Mouse (Mus musculus): ENCODE measurements around the gene Ptpro. TPM values are rescaled to one million over a fixed set of nuclear protein-coding genes. Genes with fewer than 3 reads are reported as not detected.

Gene Ptpro
- polyA plus RNA-seq, 1 experiment: 6.6 TPM

GRCm38 (mm10) chr6:137327718-137328117 is 75.6 kb downstream of the Ptpro start:
- no peak overlapping the region for H3K4me3 ChIP-seq (replicated peaks; ENCODE audit: insufficient read depth, low read depth, low read length)
- DNase-seq: no peak
- no peak overlapping the region for H3K27ac ChIP-seq (ENCODE audit: insufficient read depth, low read length)
- H3K4me1 ChIP-seq (ENCODE audit: control insufficient read depth, insufficient read depth, low read length): no peaks in the 10 kb centered on the region
- H3K27me3 ChIP-seq (ENCODE audit: control insufficient read depth, insufficient read depth, low read length): no peaks in the 10 kb centered on the region
- 57% methylated on average over 9 of the region's 9 CpGs for WGBS
- TF ChIP-seq CTCF (IDR thresholded peaks at IDR 0.05; ENCODE audit: borderline replicate concordance, insufficient read depth, low read depth, low read length) (no peak), POLR2A (IDR thresholded peaks at IDR 0.05; ENCODE audit: borderline replicate concordance, insufficient read depth, low read length) (no peak)

- H3K27me3 ChIP-seq (ENCODE audit: control insufficient read depth, insufficient read depth, low read length): no peaks in the 10 kb centered on the region
- TF ChIP-seq CTCF (IDR thresholded peaks at IDR 0.05; ENCODE audit: borderline replicate concordance, insufficient read depth, low read depth, low read length): no peak
- TF ChIP-seq POLR2A (IDR thresholded peaks at IDR 0.05; ENCODE audit: borderline replicate concordance, insufficient read depth, low read length): no peak
- H3K27ac ChIP-seq (ENCODE audit: insufficient read depth, low read length): no peak overlapping the region
- H3K4me1 ChIP-seq (ENCODE audit: control insufficient read depth, insufficient read depth, low read length): no peaks in the 10 kb centered on the region
- WGBS: 65% methylated on average over 4 of the region's 4 CpGs
- H3K4me3 ChIP-seq (replicated peaks; ENCODE audit: insufficient read depth, low read depth, low read length): no peak overlapping the region
- no peak for DNase-seq
These were observed 76.1 kb downstream of the Ptpro start for GRCm38 (mm10) chr6:137328228-137328627.

DNA sequence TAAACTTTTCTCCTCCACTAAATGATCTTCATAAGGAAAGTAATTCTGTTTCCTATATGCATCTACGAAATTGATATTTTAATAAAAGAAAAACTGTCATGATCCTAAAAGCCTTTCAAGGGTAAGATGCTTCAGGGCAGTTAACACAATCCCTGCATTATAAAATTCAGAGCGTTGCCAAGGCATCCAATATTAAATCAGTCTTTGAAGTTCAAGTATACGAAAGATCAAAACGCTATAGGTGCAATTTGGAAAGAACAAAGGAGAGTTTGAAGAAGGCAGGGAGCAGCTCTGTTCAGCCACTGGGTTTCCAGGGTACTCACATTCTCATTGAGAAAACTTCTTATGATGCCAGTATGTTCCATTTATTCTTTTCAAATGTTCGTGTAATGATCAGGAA is 78.7 kb downstream of the Ptpro start:
- TF ChIP-seq CTCF (IDR thresholded peaks at IDR 0.05; ENCODE audit: borderline replicate concordance, insufficient read depth, low read depth, low read length): no peak
- no peak for TF ChIP-seq POLR2A (IDR thresholded peaks at IDR 0.05; ENCODE audit: borderline replicate concordance, insufficient read depth, low read length)
- Histone ChIP-seq H3K4me1 (ENCODE audit: control insufficient read depth, insufficient read depth, low read length) (no peaks in the 10 kb centered on the region), H3K27me3 (ENCODE audit: control insufficient read depth, insufficient read depth, low read length) (no peaks in the 10 kb centered on the region), H3K4me3 (replicated peaks; ENCODE audit: insufficient read depth, low read depth, low read length) (no peak overlapping the region), H3K27ac (ENCODE audit: insufficient read depth, low read length) (no peak overlapping the region)
- WGBS: 87% methylated on average over 5 of the region's 5 CpGs
- no peak for DNase-seq

DNA sequence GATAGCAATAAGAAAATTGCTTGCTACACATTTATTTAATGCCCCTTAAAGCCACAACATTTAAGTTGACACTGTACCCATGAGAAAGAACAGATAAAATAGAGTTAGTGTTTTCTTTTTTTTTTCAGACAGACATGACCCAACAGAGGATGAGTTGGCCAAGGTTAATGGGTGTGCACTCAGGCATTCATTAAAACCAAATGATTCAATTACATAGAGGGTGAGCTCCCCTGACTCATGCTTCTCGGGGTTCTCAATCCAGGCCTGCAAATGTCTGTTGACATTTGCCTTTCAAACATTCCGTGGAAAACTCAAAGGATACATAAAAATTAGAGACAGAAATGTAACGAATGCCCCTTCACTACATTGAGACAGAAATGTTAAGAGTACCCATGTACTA is 79.7 kb downstream of the Ptpro start:
- H3K4me3 ChIP-seq (replicated peaks; ENCODE audit: insufficient read depth, low read depth, low read length): no peak overlapping the region
- TF ChIP-seq CTCF (IDR thresholded peaks at IDR 0.05; ENCODE audit: borderline replicate concordance, insufficient read depth, low read depth, low read length) (no peak), POLR2A (IDR thresholded peaks at IDR 0.05; ENCODE audit: borderline replicate concordance, insufficient read depth, low read length) (no peak)
- no peak for DNase-seq
- H3K27ac ChIP-seq (ENCODE audit: insufficient read depth, low read length): no peak overlapping the region
- 75% methylated on average over 3 of the region's 3 CpGs for WGBS
- no peaks in the 10 kb centered on the region for H3K27me3 ChIP-seq (ENCODE audit: control insufficient read depth, insufficient read depth, low read length)
- H3K4me1 ChIP-seq (ENCODE audit: control insufficient read depth, insufficient read depth, low read length): no peaks in the 10 kb centered on the region

DNA sequence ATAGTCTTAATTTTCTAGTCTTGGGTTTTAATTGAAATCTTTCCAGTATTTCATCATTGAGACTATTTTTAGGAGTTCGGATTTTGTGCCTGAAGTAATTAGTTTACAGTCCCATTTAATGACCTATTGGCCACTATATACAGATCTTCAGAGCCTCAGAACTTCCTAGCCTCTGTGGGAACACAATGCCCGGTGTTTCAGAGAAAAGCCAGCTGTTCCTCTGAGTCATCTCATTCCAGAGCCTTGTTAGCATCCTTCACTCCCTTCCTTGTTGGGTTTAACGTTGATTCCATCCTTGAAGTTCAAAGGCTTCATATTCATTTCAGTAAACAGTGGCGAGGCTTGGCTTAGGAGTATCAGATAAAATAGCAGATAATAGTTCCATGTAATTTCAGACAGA is 87.0 kb downstream of the Ptpro start:
- no peak for TF ChIP-seq POLR2A (IDR thresholded peaks at IDR 0.05; ENCODE audit: borderline replicate concordance, insufficient read depth, low read length)
- no peak for TF ChIP-seq CTCF (IDR thresholded peaks at IDR 0.05; ENCODE audit: borderline replicate concordance, insufficient read depth, low read depth, low read length)
- WGBS: 78% methylated on average over 4 of the region's 4 CpGs
- no peak overlapping the region for H3K4me3 ChIP-seq (replicated peaks; ENCODE audit: insufficient read depth, low read depth, low read length)
- no peaks in the 10 kb centered on the region for H3K27me3 ChIP-seq (ENCODE audit: control insufficient read depth, insufficient read depth, low read length)
- H3K27ac ChIP-seq (ENCODE audit: insufficient read depth, low read length): no peak overlapping the region
- H3K4me1 ChIP-seq (ENCODE audit: control insufficient read depth, insufficient read depth, low read length): no peaks in the 10 kb centered on the region
- DNase-seq: no peak

DNA sequence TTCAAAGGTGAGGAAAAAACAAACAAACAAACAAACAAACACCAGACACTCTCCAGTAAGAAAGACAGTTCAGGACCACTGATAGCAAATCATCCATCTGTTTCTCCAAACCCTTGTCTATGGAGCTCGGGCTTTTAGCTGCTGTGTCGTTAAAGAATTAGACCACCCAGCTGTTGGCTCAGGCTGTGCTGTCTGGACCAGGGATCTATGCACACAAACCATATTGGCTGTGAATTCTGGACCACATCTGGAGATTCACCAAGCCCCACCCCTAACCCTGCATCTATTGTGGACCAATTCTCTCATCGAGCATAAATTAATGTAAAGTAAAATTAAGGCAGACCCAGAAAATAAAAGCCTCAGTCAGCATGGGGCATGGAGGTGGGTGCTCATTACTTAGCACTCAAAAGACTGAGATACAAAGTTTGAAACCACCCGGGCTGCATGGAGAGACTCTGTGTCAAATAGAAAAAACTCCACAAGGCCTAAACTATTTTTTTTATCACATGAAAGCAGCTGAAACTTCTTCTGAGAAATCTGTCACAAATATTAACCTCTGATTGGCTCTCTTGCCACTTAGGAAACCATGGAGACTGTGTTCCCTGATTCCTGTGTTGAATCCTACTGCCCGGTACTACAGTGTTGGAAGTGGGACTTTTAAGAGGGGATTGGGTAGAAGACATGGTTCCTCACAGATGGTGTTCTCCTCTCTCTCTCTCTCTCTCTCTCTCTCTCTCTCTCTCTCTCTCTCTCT is 91.7 kb downstream of the Ptpro start:
- 41% methylated on average over 5 of the region's 5 CpGs for whole genome bisulfite sequencing
- TF ChIP-seq POLR2A (IDR thresholded peaks at IDR 0.05; ENCODE audit: borderline replicate concordance, insufficient read depth, low read length) (no peak), CTCF (IDR thresholded peaks at IDR 0.05; ENCODE audit: borderline replicate concordance, insufficient read depth, low read depth, low read length) (no peak)
- no peaks in the 10 kb centered on the region for H3K4me1 ChIP-seq (ENCODE audit: control insufficient read depth, insufficient read depth, low read length)
- no peak overlapping the region for H3K4me3 ChIP-seq (replicated peaks; ENCODE audit: insufficient read depth, low read depth, low read length)
- H3K27me3 ChIP-seq (ENCODE audit: control insufficient read depth, insufficient read depth, low read length): no peaks in the 10 kb centered on the region
- DNase-seq: no peak
- H3K27ac ChIP-seq (ENCODE audit: insufficient read depth, low read length): no peak overlapping the region

- no peaks in the 10 kb centered on the region for H3K27me3 ChIP-seq (ENCODE audit: control insufficient read depth, insufficient read depth, low read length)
- H3K4me1 ChIP-seq (ENCODE audit: control insufficient read depth, insufficient read depth, low read length): no peaks in the 10 kb centered on the region
- no peak overlapping the region for H3K4me3 ChIP-seq (replicated peaks; ENCODE audit: insufficient read depth, low read depth, low read length)
- WGBS: 25% methylated on average over 7 of the region's 7 CpGs
- no peak for DNase-seq
- TF ChIP-seq POLR2A (IDR thresholded peaks at IDR 0.05; ENCODE audit: borderline replicate concordance, insufficient read depth, low read length) (no peak), CTCF (IDR thresholded peaks at IDR 0.05; ENCODE audit: borderline replicate concordance, insufficient read depth, low read depth, low read length) (no peak)
- H3K27ac ChIP-seq (ENCODE audit: insufficient read depth, low read length): no peak overlapping the region
These were observed 108.0 kb downstream of the Ptpro start for GRCm38 (mm10) chr6:137360166-137360565.

DNA sequence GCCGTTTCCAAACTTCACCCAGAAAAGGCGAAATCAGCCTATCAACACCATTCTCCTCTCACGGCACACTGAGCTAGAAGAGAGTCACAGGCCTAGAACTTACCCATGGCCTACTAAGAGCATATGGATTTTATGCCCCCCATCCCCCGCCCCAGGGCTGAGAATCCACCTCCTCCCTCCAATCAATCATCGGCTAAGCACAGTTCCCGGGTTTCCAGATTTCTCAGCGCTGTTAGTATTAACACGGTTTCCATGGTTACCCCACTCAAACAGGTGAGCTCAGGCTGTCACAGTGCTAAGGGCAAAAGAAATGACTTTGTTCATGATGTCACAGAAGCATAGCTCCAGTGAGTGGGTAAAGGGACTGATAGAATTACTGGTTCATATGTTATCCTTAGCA is 110.1 kb downstream of the Ptpro start:
- H3K27me3 ChIP-seq (ENCODE audit: control insufficient read depth, insufficient read depth, low read length): no peaks in the 10 kb centered on the region
- 81% methylated on average over 8 of the region's 8 CpGs for WGBS
- DNase-seq: no peak
- no peak overlapping the region for H3K4me3 ChIP-seq (replicated peaks; ENCODE audit: insufficient read depth, low read depth, low read length)
- H3K27ac ChIP-seq (ENCODE audit: insufficient read depth, low read length): no peak overlapping the region
- no peak for TF ChIP-seq POLR2A (IDR thresholded peaks at IDR 0.05; ENCODE audit: borderline replicate concordance, insufficient read depth, low read length)
- H3K4me1 ChIP-seq (ENCODE audit: control insufficient read depth, insufficient read depth, low read length): no peaks in the 10 kb centered on the region

All from cerebellum, adult 2 months (tissue).